Mouse (Mus musculus) cerebellum, adult 8-10 months (tissue): Measurements from ENCODE around the gene Hexdc.
A peak's percentile ranks its signal among the peaks of the same experiment; 100 is the strongest.

ENCODE experiments used
- DNase-seq: peaks from one replicate; pipeline ENCODE4 v3.0.0; 2022

Gene Hexdc

DNA sequence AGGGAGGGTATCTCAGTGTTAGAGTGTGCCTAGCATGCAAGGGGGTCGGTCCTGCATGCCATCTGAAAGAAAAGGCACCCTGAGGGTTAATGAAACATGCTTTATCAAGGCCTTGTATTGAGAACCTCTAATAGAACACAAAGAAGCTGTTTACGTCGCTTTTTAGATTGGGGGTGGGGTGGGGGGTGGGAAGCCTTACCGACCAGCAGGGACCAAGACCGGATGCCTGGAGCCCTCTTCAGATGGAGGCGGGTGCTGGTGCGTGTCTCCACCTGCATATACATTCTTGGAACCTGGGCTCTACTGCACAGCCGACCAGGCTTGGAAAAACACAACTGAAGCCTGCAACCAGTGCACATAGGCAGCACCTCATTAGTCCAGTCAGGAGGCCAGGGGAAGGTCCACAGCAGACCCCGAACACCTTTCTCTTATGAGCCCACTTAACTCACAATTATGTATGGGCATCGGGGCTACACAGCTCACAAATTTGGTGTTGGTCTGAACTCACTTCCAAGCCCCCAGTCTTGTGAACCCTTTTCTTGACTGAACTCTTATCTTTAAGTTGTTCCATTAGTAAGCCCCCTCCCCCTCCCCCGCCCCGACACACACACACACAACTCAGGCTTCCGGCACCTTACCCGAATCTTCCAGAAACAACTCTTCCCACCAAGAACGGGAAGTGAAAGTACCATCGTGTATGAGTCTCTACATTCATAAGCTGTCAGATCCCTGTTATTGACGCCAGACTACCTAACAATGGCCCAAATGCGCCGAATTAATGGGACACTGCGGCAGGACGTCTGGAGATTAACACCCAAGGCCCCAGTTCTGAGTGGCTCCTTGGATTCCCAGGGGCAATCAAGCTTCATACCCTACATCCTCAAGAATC, 24.1 kb downstream of the Hexdc start:
- DNase-seq = no peak

- DNase-seq = peak; percentile 71
Observed at GRCm38 (mm10) chr11:121229018-121229439, 24.8 kb downstream of the Hexdc start, which contains the start of gene Cybc1. Cybc1 (minus strand) TSS chr11:121229322.

GRCm38 (mm10) chr11:121231191-121231590, 27.0 kb downstream of the Hexdc start:
- DNase-seq = no peak

- DNase-seq = no peak
Observed at GRCm38 (mm10) chr11:121231628-121232291, 27.5 kb downstream of the Hexdc start.

- no peak for DNase-seq
Observed at GRCm38 (mm10) chr11:121232706-121233105, 28.5 kb downstream of the Hexdc start.

DNA sequence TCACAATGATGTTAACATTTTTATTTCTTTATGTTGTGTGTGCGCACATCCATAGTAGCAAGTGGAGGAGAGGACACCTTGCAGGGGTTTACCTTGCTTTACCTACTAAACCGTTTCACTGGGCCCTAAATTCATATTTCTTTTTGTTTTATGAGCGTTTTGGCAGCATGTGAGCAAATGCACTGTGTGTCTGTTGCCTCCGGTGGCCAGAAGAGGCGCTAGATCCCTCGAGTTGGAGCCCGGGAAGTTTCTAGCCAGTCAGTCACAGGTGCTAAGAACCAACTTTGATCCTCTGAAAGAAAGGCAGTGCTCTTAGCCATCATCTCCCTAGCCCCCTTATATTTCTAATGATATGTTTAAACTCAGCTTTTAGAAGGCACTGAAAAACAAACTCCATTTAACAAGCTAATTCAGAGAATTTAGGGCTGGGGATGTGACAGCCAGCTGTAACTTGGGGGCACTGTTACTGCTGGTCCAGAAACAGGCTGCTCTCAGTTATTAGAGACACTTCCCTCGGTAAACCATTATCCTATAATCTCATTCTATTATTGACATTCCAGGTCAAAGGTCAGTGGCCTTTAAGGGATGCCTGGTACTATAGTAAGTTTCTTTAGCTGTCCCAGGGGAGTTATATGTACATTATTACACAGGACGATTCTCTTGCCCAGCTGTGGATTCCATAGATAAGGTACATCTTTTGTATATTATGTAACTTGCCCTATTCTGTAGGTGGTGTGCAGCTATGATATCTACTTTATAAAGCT, 31.4 kb downstream of the Hexdc start:
- DNase-seq = peak; percentile 42

DNA sequence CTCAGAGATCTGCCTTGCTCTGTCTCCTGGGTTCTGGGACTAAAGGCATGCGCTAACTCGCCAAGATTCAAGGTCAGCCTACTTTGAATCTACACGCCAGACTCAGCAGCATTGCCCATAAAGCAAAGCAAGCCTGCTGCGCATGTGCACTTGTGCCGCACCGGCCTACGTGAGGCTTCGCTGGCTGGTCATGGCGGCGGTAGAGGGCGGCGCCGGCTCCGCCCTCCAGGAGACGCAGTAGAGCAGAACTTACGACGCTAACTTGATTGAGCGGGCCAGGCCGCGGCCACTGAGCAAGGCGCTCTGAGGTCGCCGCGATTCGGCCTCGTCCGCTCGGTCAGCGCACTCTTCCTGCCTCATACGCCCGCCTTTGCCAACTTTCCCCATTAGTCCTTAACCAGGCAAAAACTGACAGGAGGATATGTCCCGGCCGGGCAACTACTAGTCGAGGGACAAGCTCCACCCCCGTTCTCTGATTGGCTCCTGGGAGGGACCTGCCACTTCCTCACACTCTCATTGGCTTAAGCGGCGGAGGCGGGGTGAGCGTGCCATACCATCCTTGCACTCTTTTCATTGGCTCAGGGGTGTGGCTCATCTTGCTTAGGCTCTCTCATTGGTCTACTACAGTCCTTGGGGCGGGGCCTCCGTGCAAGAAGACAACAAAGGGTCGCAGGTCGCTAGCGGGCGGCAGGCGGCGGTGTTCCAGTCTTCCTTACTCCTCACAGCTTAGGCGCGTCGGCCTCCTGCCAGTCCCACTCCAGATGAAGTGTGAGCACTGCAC, 32.5 kb downstream of the Hexdc start, which contains the start of gene Narf:
TSS of gene Narf (plus strand) at position 690 of the 781 bp plus-strand sequence.
- DNase-seq = peak; percentile 99

DNA sequence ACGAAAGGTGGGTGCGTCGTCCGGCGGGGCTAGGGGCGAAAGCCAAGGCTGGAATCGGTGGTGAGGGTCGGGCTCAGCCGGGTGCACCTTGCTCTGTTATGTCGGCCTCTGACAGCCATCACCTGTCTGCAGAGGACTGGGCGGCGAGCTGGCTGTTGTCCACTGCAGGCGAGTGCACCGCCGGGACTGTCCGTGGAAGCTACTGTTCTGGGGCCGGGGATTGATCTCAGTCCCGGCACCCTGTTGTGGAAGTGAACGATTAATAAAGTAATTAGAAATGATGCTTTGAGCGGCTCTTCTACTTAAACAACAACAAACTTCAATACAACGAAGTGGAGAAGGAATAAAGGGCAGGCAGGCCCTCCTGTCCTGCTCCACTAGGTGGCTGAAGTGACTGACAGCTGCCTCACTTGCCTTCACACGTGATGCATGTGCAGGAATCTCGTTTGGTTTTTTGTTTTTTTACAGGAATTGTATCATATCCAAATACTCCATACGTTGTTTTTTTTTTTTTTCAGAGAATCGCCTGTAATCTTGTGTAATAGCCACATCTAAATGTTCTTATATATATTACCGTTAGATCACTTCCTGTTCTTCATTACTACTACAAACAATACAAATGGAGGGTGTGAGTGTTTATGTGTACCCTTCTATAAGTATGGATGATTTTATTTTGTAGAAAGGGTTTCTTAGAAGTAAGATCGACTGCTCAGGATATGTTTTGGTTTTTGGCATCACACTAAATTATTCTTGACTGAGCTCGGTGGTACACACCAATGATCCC, 33.3 kb downstream of the Hexdc start:
- DNase-seq = no peak

- DNase-seq = no peak
Observed at GRCm38 (mm10) chr11:121239669-121240068, 35.4 kb downstream of the Hexdc start.

- DNase-seq = no peak
Observed at GRCm38 (mm10) chr11:121250196-121250595, 46.0 kb downstream of the Hexdc start.

DNA sequence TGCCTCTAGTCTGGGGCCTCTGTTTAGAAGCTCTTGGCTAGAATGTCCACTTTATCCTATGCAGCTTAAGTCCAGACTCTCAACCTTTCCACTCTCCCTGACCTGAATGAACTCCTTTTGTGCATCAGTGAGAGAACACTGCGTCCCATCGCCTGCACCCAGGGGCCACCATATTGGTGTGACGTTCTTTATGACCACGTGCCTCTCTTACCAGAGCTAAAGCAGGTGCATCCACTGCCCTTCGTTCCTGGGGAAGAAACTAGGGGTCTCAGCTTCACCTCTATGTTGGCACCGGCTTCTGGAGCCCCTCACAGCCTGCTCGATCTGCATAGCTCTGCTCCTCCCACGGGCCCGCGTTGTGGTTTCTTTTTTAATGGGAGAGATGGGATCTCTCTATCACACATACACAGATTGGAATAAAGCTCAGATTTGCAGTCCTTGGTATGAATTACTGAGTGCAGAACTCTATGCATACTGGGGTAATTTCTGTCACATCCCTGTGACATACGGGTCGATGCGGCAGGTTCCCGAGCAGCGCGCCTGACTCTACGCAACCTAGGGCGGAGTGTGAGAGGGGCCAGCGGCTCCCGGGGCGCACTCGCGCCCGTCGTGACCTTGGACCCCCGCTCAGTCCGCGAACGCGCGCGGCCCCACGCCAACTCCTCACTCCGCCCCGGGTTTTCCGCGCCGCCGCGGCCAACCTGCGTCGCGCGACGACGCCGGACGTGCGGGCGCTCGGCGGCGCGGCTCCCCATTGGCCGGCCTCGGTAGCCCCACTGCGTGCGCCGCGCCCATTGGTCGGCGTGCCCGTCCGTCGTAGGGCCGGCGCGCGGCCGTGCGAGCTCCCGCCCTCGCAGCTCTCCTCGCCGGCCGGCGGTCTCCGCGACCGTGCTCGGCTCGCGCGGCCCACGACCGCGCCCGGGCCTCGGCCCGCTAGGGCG, 55.2 kb downstream of the Hexdc start, which contains the start of gene Foxk2:
TSS of gene Foxk2 (plus strand) at position 831 of the 941 bp plus-strand sequence.
- peak; percentile 90 for DNase-seq

DNA sequence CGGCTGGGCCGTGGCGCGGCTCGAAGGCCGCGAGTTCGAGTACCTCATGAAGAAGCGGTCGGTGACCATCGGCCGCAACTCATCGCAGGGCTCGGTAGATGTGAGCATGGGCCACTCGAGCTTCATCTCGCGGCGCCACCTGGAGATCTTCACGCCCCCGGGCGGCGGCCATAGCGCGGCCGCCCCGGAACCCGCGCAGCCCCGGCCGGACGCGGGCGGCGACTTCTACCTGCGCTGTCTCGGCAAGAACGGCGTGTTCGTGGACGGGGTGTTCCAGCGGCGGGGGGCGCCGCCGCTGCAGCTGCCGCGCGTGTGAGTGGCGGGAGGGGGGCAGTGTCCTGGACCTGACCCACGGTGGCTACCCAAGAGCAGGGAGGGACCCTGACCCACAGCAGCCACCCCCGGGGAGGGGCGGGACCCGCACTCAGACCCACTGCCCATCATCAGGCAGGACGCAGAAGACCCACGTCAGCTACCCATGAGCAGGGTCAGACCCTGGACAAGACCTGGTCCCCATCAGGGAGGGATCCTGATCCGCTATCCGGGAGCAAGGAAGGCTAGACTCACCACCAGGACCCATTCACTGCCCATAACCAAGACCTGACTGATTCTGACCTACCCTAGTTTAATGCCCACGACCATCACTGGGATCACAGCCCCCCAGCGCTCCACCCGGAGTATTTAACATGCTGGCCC, 56.1 kb downstream of the Hexdc start:
- peak; percentile 47 for DNase-seq

GRCm38 (mm10) chr11:121261074-121261473, 56.8 kb downstream of the Hexdc start:
- no peak for DNase-seq
